Mouse (Mus musculus) layer of hippocampus, postnatal 25 days (tissue): ENCODE results near the gene Vps29. TPM values are rescaled to one million over a fixed set of nuclear protein-coding genes. Genes with fewer than 3 reads are reported as not detected.
"Not testable (repeated sequence)": the region's sequence is repeated elsewhere in the genome, so short reads cannot be mapped to it uniquely, and the experiment has no call there.

Source experiments
- DNase-seq, 2 experiments: peaks; one replicate each; pipeline ENCODE4 v3.0.0; 2022; ENCODE audit warnings: mixed read lengths in 2 of 2, low spot score in 1 of 2; ENCODE audit errors: extremely low spot score in 1 of 2
- total RNA-seq, 2 experiments: library from RNA; stranded (reverse); gene quantifications; 2 replicates each; pipeline ENCODE4 v1.2.3; 2021

Vps29 gene
- total RNA-seq: 100 to 1,000 TPM; 206 to 217 TPM

DNA sequence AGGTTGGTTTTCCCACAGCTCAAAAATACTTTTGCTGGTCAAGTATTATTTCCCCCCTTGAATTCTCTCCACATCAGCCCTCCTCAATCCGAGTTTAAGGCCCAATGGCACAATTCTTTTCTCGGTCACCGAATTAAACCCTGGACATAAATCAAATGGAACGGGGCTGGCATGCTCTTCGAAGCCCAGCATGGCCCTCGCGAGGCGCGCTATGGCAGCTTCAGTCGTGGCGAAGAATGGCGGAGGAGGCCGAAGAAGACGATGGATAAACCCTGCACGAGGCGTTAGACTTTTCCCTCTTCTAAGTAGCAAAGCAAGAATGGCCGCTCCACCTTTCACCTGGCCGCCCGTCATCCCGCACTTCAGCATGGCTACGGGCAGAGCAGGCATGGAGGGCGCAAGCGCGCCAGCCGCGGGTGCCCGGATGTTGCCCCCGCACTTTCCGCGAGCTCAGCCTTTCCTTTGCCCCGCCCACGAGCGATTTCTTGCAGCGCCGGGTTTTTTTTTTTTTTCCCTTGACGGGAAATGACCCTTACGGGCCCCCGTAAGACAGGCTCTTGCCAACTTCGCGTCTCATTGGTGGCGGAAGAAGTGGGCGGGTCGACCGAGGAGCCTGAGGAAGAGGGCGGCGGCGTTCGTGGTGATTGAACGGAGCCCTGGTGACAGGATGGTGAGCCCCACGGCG is at the start of gene Vps29, which contains the start of gene Rad9b:
Gene Vps29 (plus strand): TSS at position 563 of the 685 bp plus-strand sequence.
Gene Rad9b (minus strand): TSS at position 427 of the 685 bp plus-strand sequence.
- DNase-seq: peak; percentile 97 to 99

DNA sequence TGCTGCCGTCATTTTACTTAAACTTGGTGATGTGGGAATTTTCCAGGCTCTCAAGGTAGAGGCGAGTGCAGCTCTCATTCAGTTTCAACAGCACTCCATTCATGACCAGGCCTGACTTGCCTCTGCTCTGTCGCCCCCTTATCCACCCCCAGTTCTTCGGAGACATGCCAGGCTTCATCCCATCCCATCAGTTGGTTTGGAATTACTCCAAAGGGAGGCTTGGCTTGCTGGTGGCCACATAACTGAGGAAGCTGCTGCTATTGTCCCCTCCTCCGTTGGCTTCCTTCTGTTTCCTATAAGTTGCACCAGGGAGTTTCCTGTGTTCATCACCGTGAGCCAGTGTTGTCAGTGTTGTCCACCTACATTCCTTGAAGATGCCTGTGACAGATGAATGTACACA is 49.6 kb upstream of the Vps29 start:
- no peak for DNase-seq

DNA sequence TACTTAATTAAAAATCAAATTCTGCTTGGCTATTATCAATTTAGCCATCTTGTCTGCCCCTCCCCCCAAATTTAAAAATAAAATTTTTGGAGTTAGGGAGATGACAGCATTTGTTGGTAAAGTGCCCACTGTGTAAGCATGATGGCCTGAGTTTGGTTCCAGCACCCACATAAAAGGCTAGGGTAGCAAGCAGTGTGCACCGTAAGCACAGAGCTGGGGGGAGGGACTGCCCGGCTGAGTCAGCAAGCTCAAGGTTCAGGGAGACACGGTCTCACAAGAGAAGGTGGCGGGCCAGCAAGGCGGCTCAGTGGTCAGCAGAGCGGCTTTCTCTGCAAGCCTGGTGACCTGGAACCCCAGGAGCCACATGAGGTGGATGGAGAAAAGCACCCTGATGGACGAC is 48.7 kb upstream of the Vps29 start:
- no peak for DNase-seq

DNA sequence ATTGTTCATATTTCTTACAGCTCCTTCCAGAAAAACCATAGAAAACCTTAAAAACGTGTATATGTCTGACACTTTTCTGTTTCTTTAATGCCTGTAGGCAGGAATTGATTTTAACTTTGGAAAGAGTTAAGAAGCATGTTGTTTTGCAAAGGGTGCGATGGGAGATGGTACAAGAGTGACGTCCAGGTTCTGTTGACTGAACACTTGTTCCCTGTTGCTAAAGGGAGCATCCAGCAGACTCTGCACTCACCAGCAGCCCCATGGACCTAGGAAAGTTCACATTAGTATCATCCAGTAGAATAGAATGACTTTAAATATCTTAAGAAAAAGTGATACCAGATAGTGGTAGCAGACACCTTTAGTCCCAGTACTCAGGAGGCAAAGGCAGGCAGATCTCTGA is 47.6 kb upstream of the Vps29 start:
- DNase-seq: no peak

DNA sequence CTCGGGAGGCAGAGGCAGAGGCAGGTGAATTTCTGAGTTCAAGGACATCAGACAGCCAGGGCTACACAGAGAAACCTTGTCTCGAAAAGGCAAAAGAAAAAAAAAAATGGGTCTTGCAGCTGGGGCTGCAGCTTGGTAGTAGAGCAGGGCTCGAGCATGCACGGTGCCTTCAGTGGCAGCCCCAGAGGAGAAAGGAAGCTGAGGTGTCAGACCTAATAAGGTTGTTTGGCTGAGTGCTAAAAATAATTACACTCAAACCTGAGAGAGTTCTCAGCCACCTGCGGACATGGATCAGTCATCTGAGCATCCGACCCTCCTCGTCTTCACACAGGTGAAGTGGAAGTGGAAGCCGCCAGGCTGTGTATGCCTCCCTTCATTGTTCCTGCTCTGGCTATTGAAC is 43.5 kb upstream of the Vps29 start:
- no peak for DNase-seq

DNA sequence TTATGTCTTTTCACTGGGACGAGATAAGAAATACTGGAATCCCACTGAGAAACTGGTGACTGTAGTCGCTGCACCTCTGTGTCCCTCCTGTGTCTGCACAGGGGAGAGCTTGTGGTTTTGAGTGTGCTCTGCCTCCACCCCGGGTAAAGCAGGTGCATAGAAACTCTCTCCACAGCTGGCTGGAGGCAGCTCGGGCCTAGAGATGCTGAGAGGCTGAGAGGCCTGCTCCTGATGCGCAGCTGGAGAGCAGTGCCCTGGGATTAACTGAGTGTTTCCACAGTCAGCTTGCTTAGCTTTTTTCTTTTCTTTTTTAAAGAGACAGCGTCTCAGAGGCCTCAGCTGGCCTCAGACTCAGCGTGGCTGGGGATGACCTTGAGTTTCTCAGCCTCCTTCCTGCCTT is 42.5 kb upstream of the Vps29 start:
- DNase-seq: no peak

DNA sequence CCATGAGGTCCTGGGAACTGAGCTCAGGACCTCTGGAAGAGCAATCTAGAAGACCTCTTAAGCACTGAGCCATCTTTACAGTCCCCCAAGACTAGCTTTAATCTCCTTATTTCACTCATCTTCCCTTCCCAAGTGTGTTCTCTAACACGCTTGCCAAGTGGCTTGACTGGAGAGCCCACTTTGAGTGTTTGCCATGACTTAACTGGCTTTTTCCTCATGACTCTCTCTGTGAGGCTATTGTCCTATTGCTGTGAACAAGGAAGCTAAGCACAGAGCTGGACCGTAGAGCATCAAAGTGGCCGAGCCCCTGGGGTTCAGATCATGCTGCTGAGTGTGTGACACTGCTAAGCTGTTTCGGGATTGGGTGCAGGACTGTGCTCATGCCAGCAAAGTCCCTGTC is 41.8 kb upstream of the Vps29 start:
- DNase-seq: no peak

DNA sequence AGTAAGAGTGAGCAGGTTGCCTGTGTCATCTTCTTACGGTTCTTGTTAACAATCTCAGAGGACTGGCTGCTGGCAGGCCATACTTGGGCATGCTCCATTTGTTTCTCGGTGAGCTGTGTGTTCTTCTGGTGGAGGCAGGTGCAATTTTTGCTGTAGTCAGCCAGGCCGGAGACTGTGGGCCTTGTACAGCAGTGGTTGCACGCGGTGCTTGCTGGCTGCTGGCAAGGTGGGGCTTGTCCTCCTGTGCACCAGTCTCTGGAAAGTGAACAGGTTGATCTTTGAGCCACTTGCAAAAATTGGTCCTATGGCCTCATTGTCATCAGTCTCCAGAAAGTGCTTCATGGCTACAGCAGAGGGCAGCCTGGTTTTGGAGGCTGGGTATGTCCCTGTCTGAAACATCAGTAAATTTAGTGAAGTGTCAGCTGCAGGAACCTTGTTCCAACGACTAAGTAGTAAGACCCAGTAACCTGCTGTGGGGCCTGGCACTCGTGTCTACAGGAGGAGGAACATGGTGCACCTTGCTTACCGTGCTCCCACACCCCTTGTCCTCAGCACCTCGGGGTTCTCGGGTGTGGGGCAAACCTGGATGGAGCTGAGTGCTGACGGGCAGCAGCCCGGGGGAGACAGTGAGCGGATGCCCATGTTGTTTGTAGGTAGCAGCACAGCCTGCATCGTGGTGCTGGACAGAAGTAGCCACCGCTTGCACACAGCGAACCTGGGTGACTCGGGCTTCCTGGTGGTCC is 41.1 kb upstream of the Vps29 start:
- DNase-seq: no peak

DNA sequence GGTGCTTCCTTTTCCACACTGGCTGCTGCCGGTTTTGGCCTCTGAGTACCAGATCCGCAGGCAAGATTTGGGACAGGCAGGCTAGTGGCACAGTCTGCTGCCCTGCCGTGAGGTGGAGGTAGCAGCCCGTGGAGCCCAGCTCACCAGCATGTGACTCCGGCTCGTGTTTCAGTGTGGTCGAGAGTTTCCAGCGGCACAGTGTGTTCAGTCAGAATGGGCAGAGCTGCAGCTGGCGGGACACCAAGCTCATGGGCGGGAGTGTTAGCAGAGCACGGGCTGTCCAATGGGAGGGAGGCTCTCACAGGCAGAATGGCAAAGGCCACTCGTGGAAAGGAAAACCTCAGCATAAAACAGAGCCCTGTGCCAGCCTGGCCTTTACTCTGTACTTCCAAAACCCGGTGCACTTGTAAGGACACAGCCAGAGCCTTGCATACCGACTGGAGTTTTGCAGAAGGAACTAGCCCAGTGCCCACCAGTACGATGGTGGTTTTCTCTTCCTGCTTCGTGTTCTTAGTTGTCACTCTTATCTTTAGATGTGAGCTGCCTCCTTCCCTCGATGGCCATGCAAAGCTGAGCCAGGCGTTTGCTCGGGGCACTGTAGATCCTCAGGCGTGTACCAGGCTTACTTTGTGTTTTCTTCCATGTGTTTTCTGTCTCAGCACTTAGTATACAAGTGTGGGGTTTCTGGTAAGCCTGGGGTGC is 39.1 kb upstream of the Vps29 start:
- DNase-seq: peak; percentile 60 to 75

DNA sequence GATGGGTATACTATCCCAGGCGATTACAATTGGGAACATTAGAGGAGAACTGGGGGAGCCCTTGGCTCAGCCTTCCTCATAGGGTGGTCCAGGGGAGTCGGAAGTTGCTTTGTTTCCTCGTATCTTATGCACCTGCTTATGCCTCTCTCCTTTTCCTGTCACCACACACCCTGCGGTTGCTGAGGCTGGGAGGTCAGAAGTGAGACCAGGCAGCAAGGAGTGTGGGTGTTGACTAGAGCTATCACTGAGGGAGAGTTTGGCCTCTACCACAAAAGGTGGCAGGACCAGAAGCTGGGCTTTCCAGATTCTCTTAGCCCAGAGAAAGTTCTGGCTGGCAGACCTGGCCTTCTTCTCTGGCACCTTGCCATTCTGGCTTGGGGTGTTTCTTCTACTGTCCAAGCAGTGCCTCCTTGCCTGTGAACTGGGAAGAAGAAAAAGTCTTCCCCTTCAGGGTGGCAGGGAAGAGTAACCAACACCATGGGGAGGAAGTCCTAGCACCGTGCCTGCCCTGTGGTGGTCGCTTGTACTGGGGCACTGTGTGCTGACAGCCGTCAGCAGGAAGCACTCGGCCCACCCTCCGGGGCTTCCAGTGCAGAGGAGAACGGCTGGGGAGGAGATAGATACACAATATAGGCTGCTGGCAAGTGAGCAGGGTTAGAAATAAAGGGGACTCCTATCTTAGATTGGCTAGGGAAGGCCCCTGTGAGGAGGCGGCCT is 36.7 kb upstream of the Vps29 start:
- no peak for DNase-seq

DNA sequence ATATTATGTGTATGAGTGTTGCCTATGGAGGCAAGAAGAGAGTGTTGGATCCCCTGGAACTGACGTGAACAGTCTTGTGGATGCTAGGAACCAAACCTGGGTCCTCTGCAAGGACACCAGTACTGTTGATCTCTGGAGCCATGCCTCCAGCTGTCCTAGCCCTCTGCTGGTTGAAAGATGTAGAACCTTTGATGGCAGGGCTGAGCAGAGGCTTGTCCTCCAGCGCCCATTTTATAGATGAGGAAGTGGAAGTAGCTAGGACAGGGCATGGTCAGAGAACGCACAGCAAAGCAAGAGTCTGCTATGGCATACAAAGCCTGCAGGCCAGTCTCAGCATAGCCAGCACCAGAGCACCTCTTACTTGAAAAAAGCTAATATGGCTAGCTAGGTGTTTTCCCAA is 36.1 kb upstream of the Vps29 start:
- no peak for DNase-seq

DNA sequence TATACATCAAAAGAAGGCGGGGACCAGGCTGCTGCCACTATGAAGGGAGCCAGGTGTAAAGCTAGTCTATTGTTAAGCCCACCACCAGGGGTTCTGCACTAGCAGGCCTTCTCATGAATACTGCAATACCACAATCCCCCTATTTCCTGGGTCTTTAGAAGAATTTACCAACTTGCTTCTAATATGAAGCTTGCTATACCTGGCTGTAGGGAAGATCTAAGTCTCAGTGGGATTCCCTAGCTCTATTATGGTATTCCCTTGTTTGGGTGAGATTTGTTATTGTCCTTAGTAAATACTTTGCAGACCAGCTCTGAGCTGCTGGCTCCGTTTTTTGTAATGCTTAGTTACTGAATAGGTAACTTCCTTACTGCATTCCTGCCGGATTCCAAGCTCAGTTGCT is 35.2 kb upstream of the Vps29 start:
- not testable (repeated sequence) for DNase-seq

DNA sequence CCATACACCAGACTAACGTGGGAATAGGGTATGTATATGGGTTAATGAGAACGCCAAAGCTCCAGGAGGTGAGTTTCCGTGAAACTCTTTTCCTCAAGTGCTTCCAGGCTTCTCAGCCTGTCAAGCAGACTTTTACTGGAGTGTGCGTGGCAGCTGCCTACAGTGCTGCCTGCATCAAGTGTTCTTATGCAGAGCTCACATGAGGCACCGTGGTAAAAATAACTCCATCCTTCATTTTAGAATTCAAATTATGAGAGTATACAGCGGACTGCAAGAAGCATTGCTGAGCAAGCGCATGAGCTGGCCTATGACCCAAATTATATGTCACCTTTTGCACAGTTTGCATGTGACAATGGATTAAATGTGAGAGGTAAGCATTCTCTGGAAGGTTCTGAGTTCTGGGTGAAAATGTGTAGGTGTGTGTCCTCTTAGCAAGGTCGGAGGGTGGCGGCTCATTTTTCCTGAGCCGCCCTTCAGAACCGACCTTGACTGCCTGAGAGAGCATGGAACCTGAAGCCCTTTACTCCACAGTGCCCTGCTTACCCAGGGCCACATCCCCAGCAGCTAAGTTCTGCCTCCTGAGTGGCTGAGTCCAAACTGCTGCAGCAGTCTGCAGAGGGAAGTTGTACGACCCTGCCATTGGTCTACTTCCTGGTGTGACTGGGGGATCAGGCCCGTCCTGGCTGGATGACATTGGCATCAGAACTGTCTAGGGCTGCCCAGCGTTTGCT is 34.5 kb upstream of the Vps29 start:
- no peak for DNase-seq

DNA sequence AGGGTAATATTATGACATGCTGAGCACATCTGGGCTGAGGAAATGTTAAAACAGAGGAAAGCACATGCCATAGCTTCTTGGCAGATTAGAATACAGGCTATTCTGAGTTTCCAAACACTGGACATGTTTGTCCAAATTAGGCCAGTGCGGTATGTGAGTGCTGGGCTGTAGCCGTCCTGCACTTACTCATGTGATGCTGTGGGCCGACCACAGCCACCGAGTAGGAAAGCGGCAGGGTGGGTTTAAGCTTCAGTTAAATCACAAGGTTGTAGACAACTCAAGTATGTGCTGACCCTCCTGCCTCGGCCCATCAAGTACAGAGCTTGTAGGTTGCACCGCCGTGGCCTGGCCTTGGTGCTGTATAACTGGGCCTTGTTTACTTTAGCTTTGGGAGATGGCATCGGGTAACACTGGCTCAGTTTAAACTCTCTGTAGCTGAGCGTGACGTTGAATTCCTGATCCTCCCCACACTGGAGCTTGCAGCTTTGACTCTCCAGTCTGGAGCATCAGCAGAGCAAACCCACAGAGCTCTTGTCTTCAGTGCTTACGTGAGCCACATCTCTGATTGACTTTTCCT is 33.9 kb upstream of the Vps29 start:
- DNase-seq: no peak

DNA sequence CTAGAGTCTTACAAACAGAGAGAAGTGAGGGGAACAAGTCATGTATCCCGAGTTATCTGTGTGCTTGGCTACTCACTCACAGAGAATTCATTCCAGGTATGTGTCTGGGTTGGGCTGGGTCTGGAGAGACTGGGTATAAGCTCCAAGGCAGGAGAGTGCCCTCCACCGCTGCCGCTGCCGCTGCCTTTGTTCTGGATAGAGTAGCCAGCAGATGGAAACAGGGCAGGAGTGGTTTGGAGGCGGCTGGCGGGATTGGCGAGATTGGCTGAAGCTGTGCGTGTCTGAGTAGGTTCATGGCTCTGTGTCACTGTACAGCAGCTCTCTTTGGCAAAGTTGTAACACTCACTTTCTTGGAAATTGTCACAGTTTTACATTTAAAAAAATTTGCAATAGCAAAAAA is 30.6 kb upstream of the Vps29 start:
- DNase-seq: no peak

DNA sequence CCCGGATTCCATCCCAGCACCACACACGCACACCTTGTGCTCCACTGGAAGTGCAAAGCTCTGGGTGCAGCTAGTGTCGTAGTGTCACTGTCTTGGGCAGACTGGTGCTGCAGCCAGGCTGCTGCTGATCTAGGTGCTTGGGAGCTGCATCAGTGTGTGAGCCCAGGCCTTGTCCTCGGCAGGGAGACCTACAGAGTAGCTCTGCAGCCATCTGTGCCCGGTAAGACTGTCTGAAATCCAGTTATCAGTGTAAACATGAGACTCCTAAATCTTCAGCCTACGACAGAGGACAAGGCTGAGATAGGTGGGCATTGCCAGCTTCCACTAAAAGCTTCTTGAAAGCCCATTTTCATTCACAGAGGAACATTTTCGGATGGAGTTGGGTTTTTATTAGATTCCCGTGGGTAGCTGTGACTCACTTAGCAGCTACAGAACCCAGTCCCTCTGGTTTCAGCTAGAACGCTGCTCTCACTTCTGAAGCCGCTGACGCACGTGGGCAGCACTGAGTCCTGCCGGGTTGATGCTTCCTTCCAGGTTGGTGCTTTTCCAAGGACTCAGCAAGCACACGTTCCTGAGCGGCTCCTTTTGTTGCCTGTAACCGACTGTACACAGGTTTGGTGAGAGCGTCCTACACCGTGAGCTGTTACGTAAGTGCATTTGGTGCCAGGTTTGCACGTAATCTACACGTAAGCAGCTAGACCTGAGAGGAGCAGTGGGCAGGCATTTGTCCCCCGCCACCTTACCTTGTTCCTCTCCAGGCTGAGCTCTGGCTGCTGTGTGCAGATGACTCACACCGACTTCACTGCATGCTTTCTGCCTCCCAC is 29.3 kb upstream of the Vps29 start:
- peak; percentile 42 to 45 for DNase-seq

DNA sequence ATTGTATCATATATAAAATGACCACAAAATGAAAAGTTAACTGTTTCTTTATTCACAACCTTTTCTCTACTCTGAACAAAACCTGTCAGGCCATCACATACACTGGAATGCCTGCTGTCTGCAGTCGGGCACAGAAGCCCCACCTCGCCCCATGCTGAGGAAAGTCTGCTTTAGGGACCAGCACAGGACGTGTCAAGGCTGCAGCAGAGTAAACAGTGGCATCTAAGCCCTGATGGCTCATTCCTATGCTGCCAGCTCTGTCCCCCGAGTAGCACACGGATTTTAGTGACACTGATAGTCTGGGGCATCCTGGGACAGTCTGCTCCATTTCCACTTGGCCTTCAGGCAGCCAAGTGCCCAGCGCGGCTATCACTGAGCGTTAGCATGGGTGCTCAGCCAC is 28.7 kb upstream of the Vps29 start:
- no peak for DNase-seq

DNA sequence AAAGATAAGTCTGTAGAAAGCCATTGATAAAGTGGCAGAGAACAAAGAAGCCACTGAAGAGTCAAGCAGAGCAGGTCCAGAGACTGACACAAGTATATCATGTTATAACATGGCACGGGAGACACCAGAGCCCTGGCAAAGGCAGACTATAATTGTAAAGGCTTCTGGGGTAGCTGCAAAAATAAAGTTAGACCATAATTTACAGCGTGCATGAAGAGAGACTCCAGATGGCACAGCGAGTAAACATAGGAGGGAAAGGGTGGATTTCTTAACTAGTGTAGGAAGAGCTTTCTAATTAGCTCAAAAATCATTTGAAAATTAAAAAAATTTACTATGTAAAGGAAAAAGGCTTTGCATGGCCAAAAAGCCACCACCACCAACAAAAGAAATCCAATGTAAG is 26.9 kb upstream of the Vps29 start:
- DNase-seq: no peak

DNA sequence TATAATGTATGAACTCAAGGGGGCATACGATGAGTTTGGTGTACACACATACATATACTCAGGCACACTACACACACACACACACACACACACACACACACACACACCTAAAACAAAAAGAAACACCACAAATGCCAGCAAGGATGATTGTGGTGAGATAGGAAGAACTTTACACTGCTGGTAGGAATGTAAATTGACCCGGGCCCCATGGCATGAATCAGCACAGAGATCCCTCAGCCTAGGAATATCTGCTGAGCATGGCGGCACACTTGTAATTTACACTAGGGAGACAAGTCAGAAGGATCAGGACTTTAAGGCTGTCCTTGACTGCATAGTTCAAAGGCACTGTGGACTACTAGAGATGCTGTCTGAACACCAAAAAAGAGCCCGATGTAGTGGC is 23.9 kb upstream of the Vps29 start:
- no peak for DNase-seq
